Mouse (Mus musculus) brain, embryonic 14.5 days (tissue): ENCODE measurements at regions not wholly inside any gene's neighbourhood (a gene's known extent, or its start where the extent isn't known, plus 50 kb on each side); places are given as distances from the start of the nearest gene placed in this dataset.

Experiments
- DNase-seq: peaks from one replicate; pipeline ENCODE4 v3.0.0-alpha.2; 2011; ENCODE audit warnings: low read depth
- CTCF ChIP-seq: fragments of 200-500 bp; IDR thresholded peaks from 2 replicates; pipeline ENCODE4 v1.5.1; 2012; ENCODE audit warnings: inconsistent platforms, mild to moderate bottlenecking, moderate library complexity, borderline replicate concordance; ENCODE audit not compliant: insufficient read depth, insufficient read length; ENCODE audit errors: extremely low read depth
- POLR2A ChIP-seq: fragments of 200-500 bp; IDR thresholded peaks from 2 replicates; pipeline ENCODE4 v1.6.1; 2012; ENCODE audit warnings: mild to moderate bottlenecking, inconsistent platforms, borderline replicate concordance; ENCODE audit not compliant: poor library complexity, insufficient read depth, insufficient read length, severe bottlenecking; ENCODE audit errors: extremely low read depth

DNA sequence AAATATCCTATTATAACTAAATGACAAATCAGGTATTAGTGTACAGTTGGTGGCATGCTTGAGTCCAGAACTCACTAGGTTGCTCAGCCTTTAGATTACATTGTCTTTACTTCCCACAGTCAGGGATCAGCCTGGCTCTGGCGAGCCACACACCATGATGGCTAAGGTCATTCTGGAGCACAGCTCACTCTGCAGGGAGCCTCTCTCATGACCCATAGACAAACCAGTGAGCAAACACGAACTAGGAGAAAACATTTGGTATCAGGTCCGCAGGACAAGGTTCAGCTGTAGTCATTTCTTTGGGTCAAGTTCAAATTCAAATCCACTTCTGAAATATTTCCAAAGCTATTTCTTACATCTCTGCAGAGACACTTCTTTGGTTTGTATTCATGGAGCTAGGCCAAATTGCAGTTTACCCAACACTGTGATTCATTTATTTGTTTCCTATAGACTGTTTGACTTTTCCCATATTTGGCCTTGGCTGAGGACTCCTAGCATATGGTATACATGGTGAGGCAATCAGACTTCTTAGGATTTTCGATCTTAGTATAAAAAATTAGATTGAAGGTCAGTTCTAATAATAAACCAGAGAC, 64.5 kb upstream of the Eed start:
- TF ChIP-seq CTCF (no peak), POLR2A (no peak)

DNA sequence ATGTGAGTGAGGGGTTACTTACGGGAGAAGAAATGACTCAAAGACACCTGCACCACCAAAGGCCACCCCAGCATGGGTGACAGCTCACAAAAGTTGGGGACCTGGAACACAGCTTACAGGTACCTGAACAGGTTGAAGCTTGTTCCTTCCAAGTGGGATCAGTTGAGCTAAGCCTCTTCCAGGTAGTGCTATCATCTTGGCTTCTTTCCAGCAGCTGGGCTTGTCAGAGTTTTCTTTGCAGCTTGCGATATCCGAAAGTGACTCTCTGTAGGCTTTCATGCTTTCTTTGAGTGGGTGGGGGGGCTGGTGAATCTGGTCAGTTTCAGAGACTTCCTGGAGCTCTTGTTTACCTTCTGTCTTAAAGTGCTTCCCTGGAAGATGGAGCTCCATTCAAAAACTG, 65.4 kb upstream of the Eed start:
- no peak for DNase-seq

More for the DNA sequence above, 64.5 kb upstream of the Eed start:
- DNase-seq, result no peak

DNA sequence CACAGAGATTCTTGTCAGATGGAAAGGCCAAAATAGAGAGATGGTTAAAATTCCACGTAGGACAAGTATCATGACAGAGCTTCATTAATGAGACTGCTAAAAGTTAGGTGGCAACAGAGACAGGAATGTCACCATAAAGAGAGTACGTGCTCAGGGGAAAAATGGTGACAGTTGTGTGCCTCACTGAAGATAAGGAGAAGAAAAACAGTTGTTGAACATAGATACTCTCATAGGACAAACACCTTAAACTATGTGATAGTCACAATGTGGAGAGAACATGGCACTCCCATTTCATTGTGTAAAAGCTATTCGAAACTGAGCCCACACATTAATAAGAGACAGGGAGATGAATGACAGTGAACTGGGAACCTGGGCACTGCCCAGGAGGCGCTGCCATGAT, 66.1 kb upstream of the Eed start:
- DNase-seq, result no peak

More for the DNA sequence above, 65.4 kb upstream of the Eed start:
- TF ChIP-seq CTCF, result no peak
- no peak for TF ChIP-seq POLR2A

DNA sequence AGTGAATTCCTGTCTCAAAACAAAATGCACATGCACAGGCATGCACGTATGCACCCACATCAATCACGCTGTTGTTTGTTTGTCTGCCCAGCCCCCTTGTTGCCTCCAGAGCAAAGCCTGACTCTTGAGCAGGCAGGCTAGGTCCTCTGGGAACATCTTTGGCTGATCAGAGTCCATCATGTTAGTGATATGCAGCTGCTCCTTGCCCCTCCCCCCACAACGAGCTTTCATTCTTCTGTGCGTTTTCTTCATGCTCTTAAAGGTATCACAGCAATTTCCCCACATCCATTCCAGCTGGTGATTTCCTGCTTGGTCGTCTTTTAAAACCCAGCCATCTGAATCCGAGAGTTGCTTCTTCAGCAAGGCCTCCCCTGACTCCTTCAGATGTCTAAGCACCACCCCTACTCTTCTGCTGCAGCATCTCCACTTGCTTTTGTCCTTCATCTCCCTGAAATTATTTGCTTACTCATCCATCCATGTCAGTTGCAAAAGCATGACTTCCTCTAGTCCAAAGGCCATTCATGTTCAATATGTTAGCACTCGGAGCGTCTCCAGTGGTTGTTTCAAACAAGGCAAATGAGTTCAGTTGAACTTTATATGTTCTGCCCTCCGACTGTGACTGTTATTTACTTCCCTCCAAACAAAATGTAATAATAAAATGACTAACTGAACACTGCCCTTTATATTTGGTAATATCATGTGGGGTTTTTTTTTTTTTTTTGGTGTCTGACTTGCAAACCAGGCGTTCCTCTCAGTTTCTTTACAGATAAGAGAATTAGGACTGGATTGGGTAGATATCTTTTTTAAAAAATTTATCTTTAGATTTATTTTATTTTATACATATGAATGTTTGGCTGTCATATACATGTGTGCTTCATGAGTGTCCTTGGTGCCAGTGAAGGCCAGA, 67.9 kb upstream of the Eed start:
- no peak for TF ChIP-seq CTCF
- no peak for TF ChIP-seq POLR2A
- peak; percentile 28 for DNase-seq

More for the DNA sequence above, 66.1 kb upstream of the Eed start:
- no peak for TF ChIP-seq CTCF
- no peak for TF ChIP-seq POLR2A

DNA sequence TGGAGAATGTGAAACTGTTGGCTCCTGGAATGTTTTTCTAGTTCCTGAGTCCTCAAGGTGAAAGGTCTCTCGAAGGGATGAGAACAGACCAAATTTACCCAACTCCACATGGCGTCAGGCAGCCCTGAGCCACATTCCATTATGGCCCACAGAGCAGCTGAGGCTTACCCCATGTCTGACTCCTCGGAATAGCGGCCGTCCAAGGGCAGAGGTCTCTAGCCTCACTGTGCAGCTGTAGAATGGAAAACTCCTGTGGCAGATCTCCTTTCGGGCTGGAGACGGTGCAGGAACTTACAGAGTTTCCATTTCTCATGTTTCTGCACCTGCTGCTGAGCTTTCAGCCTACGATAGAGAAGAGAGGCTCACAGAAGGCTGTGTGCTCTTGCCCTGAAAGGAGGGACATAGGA, 69.1 kb upstream of the Eed start:
- TF ChIP-seq CTCF (no peak), POLR2A (no peak)
- no peak for DNase-seq

DNA sequence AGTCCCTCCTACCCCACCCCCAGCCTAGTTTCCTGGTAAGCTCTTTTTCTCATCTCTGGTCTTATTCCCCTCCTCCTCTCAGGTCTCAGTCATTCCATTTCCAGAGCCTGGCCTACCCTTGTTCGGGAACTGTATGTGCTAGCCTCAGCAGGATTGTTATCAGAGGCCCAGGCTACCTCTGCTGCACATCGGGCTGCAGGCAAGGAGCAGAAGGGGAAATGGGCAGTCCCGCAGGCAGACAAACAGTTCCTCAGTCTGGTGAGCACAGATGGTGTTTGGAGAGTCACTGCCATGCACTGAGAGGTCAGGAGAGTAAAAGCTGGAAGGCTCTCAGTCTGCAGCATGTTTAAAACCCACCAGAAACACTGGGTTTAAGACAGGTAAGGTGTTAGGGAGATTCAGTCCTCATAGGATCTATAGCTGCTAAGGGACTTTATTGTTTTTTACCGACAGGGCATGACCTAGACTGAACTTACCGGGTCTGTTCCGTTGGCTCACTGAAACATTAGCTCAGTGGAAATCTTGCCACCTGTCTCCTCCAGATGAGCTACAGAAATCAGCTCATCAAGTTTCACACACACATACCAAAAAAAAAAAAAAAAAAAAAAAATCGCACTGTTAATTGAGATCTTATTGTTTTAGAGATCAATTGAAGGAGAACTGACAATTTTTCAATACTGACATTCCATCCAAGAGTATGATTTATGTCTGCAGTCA, 74.2 kb upstream of the Eed start:
- TF ChIP-seq POLR2A, result no peak
- no peak for TF ChIP-seq CTCF
- DNase-seq, result no peak

DNA sequence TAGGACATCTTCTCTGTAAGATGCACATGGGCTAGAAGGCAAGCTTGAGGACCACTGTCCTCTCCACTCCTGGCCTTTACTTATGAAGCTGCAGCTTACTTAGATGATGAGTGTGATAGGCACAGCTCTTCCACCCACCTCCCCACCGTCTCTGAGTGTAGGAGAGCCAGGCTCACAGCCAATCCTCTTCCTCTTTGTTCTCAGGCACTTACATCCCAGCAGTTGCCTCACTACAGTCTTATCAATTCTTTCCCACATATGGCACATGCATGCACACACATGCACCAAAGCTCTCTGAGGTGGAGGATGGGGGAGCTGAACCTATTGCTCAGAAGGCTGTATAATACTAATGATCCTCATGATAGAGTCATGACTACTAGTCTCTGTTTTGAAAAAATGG, 72.1 kb upstream of the Picalm start:
- no peak for TF ChIP-seq POLR2A
- TF ChIP-seq CTCF, result no peak
- no peak for DNase-seq

DNA sequence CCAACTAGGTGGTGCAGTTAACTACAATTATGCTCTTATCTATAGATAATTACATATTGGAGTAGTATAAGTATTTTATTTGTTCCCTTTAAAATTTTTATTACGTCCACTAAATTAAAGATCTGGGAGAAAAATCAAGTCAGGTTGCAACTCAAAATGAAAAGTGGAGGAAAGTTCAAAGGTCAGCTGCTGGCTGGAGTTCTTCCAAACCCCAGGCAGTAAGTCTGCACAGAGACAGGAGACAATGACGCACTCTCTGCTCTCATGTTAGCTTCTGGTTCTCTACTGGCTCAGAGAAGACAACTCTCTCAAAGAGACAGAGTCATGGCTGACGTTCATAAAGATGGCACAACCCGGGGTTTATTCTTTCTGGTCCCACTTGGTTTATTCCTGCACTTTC, 71.4 kb upstream of the Picalm start:
- no peak for TF ChIP-seq POLR2A
- TF ChIP-seq CTCF, result no peak
- DNase-seq, result no peak

DNA sequence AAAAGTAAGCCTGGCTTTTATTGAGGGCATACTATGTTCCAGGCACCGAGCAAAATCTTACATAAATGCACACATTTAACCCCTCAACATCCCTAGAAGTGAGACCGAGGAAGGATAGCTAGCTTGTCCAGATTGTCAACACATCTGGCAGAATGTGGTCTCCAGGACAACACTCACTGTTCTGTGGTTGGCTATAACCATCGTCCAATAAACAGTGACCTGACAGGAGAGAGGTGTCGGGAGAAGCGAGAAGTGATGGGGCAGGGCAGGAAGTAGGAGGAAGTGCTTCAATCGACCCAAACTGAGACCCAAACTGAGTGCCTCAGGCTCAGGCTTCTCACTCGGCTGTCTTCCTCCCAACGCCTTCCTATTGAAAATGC, 70.8 kb upstream of the Picalm start:
- TF ChIP-seq POLR2A (no peak), CTCF (no peak)
- DNase-seq, result no peak

DNA sequence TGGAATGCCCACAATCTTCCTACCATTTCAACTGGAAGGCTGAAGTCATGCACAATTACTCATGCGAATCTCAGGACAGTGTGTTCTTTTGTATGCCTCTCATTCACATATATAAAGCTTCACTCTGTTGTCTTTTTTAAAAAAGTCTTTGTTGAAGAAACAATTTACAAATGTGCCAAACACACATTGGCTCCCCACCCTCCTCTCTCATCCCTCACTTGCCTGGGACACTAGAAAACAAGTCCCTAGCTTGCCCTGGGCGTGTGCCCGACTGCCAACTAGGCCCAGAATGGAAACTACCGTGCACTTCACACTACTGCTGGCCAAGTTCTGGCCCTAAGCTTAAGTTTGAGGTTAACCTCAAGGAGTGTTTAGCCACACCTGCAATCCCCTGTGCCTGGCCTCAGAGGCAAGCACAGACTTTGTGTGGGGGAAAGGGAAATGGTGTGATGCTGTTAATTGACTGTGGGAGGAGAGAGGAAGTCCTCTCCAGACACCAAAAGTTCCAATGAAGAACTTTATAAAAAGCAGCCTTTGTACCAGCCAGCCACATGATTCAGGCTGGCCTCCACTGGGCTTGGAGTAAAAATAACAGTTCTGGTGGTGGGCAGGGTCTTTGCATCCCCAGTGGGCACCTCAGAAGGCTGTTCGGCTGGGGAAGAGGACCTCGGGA, 70.2 kb upstream of the Picalm start:
- DNase-seq, result no peak
- TF ChIP-seq CTCF (no peak), POLR2A (no peak)

DNA sequence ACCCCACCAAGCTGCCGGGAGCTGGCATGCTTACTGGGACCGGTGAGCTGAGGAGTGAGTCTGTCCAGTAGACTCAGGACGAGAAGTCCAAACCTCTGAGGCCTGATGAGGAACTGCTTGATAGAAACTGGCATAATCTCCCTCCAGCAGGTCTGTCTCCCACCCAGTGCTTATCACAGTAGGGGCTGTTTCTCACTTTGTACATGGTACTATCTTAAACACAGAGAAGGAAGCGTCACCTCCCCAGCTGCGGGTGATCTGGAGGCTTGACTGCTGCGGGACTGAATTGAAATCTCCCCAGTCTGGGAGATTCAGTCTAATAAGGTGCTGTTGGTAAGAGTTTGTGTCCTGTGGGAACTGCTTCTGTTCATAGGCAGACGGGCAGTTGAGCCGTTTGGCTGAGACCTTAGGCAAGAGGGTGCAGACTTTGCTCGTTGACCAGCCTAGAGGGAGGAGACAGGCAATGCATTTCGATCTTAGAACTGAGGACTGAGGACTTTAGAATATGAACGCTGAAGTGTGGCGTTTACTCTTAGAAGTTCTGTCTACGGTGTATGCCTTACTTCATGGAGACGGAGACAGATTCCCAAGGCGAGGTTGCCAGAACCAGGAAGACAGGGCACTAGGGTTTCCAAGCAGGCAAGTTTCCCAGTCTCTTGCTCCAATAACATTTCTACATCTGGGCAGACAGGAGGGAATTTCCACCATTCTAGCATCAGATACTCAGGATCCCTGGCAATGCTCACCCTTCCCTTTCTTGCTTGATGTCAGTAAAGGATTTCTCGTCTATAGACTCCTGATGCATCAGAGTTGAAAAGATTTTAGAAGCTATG, 69.5 kb upstream of the Picalm start:
- no peak for DNase-seq
- no peak for TF ChIP-seq CTCF
- no peak for TF ChIP-seq POLR2A

DNA sequence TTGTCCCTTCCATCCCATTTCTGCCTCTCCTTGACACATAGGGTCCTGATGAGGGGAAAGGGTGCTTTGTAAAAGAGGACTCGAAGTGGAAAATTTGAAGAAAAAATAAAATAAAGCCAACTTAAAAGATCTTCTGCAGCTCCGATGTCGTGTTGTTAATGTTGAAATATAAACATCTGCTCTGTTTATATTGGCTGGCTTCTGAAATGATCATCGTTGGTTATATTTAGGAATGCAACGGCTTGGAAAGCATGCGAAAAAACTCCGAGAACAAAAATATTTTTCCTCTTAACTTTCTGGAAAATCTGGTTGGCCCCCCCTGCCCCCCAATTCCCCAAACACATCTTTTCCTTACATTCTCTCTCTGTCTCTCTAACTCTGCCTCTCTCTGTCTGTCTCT, 68.3 kb upstream of the Picalm start:
- no peak for DNase-seq
- no peak for TF ChIP-seq CTCF
- TF ChIP-seq POLR2A, result no peak
